Mouse (Mus musculus) forebrain, postnatal 0 days (tissue): ENCODE results near the gene Lrrc46. TPM values are rescaled to one million over a fixed set of nuclear protein-coding genes. Genes with fewer than 3 reads are reported as not detected.

ENCODE experiments used
- ATAC-seq: fragments of 200-750 bp; cut with Nextera tagmentation; 2 replicates; pipeline ENCODE4 v1.8.0; 2017; ENCODE audit warnings: mild to moderate bottlenecking, moderate library complexity
- DNase-seq: peaks from one replicate; pipeline ENCODE4 v3.0.0-alpha.2; 2015
- H3K27ac ChIP-seq: fragments of 300-500 bp; sonication (generic); 2 replicates; pipeline ENCODE4 v1.5.1; 2014; ENCODE audit warnings: low read depth, mild to moderate bottlenecking, antibody characterized with exemption, low read length, moderate library complexity, mixed read lengths
- H3K27me3 ChIP-seq: fragments of 300-500 bp; sonication (generic); 2 replicates; pipeline ENCODE4 v1.6.1; 2014; ENCODE audit warnings: mild to moderate bottlenecking, low read length, mixed read lengths; ENCODE audit not compliant: insufficient read depth
- H3K36me3 ChIP-seq: fragments of 300-500 bp; sonication (generic); 2 replicates; pipeline ENCODE4 v1.6.1; 2014; ENCODE audit warnings: mild to moderate bottlenecking, moderate library complexity; ENCODE audit not compliant: insufficient read depth
- H3K4me1 ChIP-seq: fragments of 300-500 bp; sonication (generic); 2 replicates; pipeline ENCODE4 v1.6.1; 2014; ENCODE audit warnings: antibody characterized with exemption; ENCODE audit not compliant: insufficient read depth
- H3K4me2 ChIP-seq: fragments of 300-500 bp; sonication (generic); 2 replicates; pipeline ENCODE4 v1.6.1; 2014; ENCODE audit warnings: low read depth, mild to moderate bottlenecking, moderate library complexity
- H3K4me3 ChIP-seq: fragments of 300-500 bp; sonication (generic); 2 replicates; pipeline ENCODE4 v1.5.1; 2014; ENCODE audit warnings: low read depth, low read length, mixed read lengths
- H3K9ac ChIP-seq: fragments of 300-500 bp; sonication (generic); 2 replicates; pipeline ENCODE4 v1.6.1; 2014; ENCODE audit warnings: mild to moderate bottlenecking
- H3K9me3 ChIP-seq: fragments of 300-500 bp; sonication (generic); 2 replicates; pipeline ENCODE4 v1.6.1; 2016; ENCODE audit warnings: low read length
- CTCF ChIP-seq: sonication (generic); IDR thresholded peaks from 2 replicates; pipeline ENCODE4 v1.5.1; 2016; ENCODE audit warnings: antibody characterized with exemption, control low read depth, low read depth
- WGBS: fragments of 180-500 bp; shearing (Covaris S2); extraction: QIAGEN DNeasy Blood & Tissue Kit; methylation state at CpG from one replicate; pipeline ENCODE4 v1.1.7; 2014; 5-methylcytosine and 5-hydroxymethylcytosine counted together
- polyA plus RNA-seq: library from polyadenylated mRNA; unstranded; fragments of >200 nt; fragmentation: Nextera tagmentation; extraction: Ambion mirVana; gene quantifications from 2 replicates; pipeline ENCODE4 v1.2.1, GENCODE M21; 2015
- total RNA-seq: library from RNA; depleted of rRNA; stranded (reverse); fragments of >200 nt; gene quantifications from 2 replicates; pipeline ENCODE4 v1.2.3, GENCODE M21; 2014

The Lrrc46 gene
- total and polyA plus RNA-seq, 2 experiments from 2014 or later = 1.6 to 5.8 TPM

DNA sequence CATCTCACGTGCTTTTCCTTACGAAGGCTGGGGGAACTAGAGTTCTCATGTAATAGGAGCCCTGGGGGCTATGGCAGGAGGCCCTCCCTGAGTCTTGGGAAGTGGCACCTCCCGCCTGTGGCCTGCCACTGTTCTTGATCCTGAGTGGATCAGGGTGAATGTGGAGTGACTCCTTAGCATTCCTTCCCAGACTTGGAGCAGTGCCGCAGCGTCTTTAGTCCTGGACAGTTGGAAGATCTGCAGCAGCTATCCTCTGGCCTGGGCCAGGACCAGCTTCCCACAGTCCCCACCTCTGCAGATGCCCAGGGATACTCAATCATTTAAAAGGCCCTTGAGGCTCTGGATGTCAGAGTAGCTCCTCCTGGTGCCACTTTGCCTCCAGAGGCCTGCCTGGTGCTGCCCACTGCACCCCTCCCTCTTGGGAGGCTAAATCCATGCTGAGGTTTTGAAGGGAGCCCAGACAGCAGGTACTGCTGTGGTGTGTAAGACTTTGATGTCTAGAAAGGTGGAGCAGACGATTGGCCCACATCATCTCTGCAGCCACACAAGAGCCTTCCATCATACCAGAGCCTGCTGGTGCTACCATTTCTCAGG, 8.4 kb upstream of the Lrrc46 start:
- H3K36me3 ChIP-seq = peaks cover 26% of the 10 kb centered on the region
- no peak for TF ChIP-seq CTCF

DNA sequence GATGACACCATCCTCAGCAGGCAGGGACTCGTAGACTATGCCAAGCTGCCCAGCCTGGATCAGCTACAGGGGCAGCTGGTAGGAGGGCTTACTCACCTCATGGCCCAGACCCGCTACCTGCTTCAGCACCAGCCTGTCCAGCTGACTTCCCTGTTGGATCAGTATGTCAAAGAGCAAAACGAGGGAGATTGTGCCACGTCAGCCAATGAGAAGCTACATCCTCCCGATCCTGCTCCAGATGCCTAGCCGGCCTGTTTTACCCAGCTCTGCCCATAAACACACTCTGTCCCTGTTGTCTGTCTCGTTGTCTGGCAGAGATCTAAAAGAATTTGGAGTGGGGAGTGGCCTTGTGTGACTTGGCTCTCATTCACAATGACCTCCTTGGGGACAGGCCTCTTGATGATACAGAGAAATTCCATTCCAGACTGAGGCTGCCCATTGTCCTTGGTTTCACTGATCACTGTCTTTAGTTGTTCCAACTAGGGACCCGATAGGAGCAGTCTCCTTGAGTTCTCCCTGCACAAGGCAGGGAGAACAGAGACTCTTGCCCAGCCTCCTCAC, 7.0 kb upstream of the Lrrc46 start:
- peaks cover 14% of the 10 kb centered on the region; the same call in 1 of the 2 replicates for H3K36me3 ChIP-seq
- TF ChIP-seq CTCF = no peak
- H3K4me1 ChIP-seq = peaks cover 8% of the 10 kb centered on the region
- H3K9ac ChIP-seq = no peak overlapping the region
- WGBS = 85% methylated on average over 8 of the region's 8 CpGs
- no peaks in the 10 kb centered on the region for H3K27me3 ChIP-seq
- no peak overlapping the region for H3K4me3 ChIP-seq
- H3K4me2 ChIP-seq = no peak overlapping the region
- no peaks in the 10 kb centered on the region for H3K9me3 ChIP-seq
- ATAC-seq = no peak
- DNase-seq = no peak
- H3K27ac ChIP-seq = no peak overlapping the region

More for the DNA sequence above, 8.4 kb upstream of the Lrrc46 start:
- Histone ChIP-seq H3K9me3 (no peaks in the 10 kb centered on the region), H3K4me1 (peaks cover 8% of the 10 kb centered on the region), H3K27ac (no peak overlapping the region), H3K9ac (no peak overlapping the region), H3K27me3 (no peaks in the 10 kb centered on the region), H3K4me2 (no peak overlapping the region), H3K4me3 (no peak overlapping the region)
- DNase-seq (no peak), ATAC-seq (no peak)
- WGBS = 79% methylated on average over 6 of the region's 6 CpGs

DNA sequence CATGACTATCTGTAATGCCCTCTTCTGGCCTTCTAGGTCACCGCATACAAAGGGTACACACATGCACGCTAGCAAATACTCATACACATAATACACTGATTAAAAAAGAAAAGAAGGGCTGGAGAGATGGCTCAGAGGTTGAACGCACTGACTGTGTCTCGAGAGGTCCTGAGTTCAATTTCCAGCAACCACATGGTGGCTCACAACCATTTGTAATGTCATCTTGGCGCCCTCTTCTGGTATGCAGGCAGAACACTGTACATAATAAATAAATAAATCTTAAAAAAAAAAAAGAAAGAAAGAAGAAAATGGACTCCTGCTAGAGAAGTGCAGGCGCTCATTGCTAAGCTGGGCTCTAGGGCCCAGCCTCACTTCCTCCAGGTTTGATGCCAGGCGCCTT, 4.7 kb upstream of the Lrrc46 start:
- Histone ChIP-seq H3K27me3 (no peaks in the 10 kb centered on the region), H3K9me3 (no peaks in the 10 kb centered on the region), H3K9ac (no peak overlapping the region), H3K36me3 (peaks cover 10% of the 10 kb centered on the region; the same call in 1 of the 2 replicates), H3K4me2 (no peak overlapping the region), H3K27ac (no peak overlapping the region), H3K4me1 (peaks cover 8% of the 10 kb centered on the region), H3K4me3 (no peak overlapping the region)
- ATAC-seq (no peak), DNase-seq (no peak)
- peak; percentile 43 for TF ChIP-seq CTCF
- WGBS = 82% methylated on average over 7 of the region's 7 CpGs

DNA sequence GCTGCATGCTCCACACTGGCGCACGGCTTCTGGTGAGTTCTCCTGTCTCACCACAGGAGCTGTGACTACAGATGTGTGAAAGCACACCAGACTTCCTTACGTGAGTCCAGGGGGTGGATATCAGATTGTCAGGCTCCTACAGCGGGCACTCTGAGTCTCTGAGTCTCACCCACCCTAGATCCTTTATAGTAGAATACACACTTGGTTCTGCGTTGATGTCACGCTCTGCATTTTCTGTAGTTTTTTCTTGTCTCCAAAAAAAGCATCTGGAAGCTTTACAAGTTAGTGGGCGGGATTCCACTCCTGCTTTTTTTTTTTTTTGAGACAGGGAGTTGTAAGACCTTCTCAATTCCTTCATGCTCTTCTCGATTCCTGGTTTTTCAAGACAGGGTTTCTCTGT, 3.7 kb upstream of the Lrrc46 start:
- no peaks in the 10 kb centered on the region for H3K27me3 ChIP-seq
- H3K4me1 ChIP-seq = peaks cover 8% of the 10 kb centered on the region
- DNase-seq = no peak
- 92% methylated on average over 8 of the region's 8 CpGs for WGBS
- H3K27ac ChIP-seq = no peak overlapping the region
- no peak overlapping the region for H3K4me2 ChIP-seq
- TF ChIP-seq CTCF = no peak
- peaks cover 10% of the 10 kb centered on the region; the same call in 1 of the 2 replicates for H3K36me3 ChIP-seq
- H3K9ac ChIP-seq = no peak overlapping the region
- ATAC-seq = no peak
- H3K9me3 ChIP-seq = no peaks in the 10 kb centered on the region
- H3K4me3 ChIP-seq = no peak overlapping the region

DNA sequence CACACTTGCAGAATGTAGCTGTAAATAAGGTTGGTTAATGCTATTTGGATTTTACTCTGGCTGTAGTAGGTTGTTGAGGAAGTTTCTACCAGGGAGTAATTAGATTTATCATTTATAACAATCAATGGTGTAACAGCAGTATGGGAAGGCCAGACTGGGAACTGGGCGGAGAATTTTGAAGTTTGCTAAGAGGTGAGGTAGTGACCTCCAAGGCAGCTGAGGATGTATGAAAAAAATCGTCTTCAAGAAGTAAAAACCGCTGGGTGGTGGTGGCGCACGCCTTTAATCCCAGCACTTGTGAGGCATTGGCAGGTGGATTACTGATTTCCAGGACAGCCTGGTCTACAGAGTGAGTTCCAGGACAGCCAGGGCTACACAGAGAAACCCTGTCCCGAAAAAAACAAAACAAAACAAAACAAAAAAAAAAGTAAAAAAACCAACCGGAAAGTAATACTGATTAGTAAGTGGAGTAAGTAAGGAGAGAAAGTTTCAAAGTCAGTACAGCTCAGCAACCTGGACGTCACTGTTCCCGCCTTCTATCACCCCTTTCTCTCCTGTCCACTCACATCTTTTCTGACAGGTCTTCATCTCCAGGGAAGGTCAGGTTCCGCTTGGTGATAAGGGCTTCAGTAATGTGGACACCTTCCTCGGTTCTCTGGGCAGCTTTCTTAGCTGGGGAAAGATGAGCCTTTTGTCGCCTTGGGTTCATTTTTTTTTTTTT, 746 bp downstream of the Lrrc46 start:
- H3K9ac ChIP-seq = peak overlapping the region; percentile 52; the same call in 1 of the 2 replicates
- DNase-seq (no peak), ATAC-seq (no peak)
- no peaks in the 10 kb centered on the region for H3K27me3 ChIP-seq
- peaks cover 8% of the 10 kb centered on the region for H3K4me1 ChIP-seq
- H3K27ac ChIP-seq = peak overlapping the region; percentile 52; the same call in 1 of the 2 replicates
- no peaks in the 10 kb centered on the region for H3K9me3 ChIP-seq
- peak overlapping the region; percentile 71 for H3K4me2 ChIP-seq
- 48% methylated on average over 12 of the region's 12 CpGs for WGBS
- no peak for TF ChIP-seq CTCF
- H3K4me3 ChIP-seq = peak overlapping the region; percentile 75
- no peaks in the 10 kb centered on the region for H3K36me3 ChIP-seq

DNA sequence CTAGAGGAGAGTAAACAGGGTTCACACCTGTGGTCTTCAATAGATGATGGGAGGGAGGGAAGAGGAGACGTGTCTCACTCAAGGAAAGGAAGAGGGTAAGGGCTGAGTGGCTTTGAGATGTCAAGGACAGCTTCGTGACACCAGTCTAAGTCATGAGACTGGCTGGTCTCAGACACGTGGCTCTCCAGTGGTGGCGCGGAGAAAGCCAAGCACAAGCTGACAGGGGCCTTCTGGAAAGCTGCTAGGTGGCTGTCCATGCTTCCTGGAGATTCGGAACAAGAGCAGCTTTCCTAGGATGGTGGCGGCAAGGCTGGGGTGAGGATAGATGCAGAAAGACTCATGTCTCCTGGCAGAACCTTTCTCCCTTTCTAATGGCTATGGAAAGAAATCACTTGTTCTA, 2.3 kb downstream of the Lrrc46 start:
- H3K27me3 ChIP-seq = no peaks in the 10 kb centered on the region
- H3K4me1 ChIP-seq = peaks cover 8% of the 10 kb centered on the region
- H3K36me3 ChIP-seq = no peaks in the 10 kb centered on the region
- no peak overlapping the region for H3K4me2 ChIP-seq
- no peak overlapping the region for H3K27ac ChIP-seq
- DNase-seq (no peak), ATAC-seq (no peak)
- no peak overlapping the region for H3K4me3 ChIP-seq
- H3K9ac ChIP-seq = no peak overlapping the region
- TF ChIP-seq CTCF = no peak
- H3K9me3 ChIP-seq = no peaks in the 10 kb centered on the region
- WGBS = 59% methylated on average over 7 of the region's 7 CpGs

DNA sequence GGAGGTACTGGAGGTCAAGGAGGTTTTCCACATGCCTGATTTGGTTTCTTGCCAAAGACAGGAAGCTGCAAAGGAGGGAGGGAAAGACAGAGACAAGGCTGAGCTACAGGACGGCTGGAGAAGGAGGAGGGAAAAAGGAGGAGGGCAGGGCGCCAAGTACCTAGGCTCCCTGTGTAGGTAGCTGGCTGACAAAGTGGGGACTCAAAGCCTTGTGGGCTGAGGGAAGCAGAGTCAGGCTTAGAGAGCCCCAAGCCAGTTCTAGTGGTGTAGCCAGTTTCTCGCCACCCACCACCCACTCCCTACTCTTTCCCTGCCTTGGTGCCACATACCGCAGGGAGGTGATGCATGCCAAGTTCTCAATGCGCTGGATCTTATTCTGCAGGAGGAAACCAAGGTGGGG, 5.1 kb downstream of the Lrrc46 start:
- no peaks in the 10 kb centered on the region for H3K4me1 ChIP-seq
- no peak for TF ChIP-seq CTCF
- no peak for DNase-seq
- no peak overlapping the region for H3K4me3 ChIP-seq
- ATAC-seq = no peak
- no peaks in the 10 kb centered on the region for H3K36me3 ChIP-seq
- no peaks in the 10 kb centered on the region for H3K27me3 ChIP-seq
- H3K27ac ChIP-seq = no peak overlapping the region
- no peaks in the 10 kb centered on the region for H3K9me3 ChIP-seq
- no peak overlapping the region for H3K4me2 ChIP-seq
- WGBS = 82% methylated on average over 5 of the region's 5 CpGs
- H3K9ac ChIP-seq = no peak overlapping the region
